Mouse (Mus musculus) CH12.LX (cell line): Measurements from ENCODE around the gene Mrtfb. TPM values are rescaled to one million over a fixed set of nuclear protein-coding genes. Genes with fewer than 3 reads are reported as not detected.

Source experiments
- DNase-seq: peaks from one replicate; pipeline ENCODE4 v3.0.0-alpha.2; 2013; ENCODE audit errors: extremely low read depth
- H3K27ac ChIP-seq: 2 replicates; pipeline ENCODE4 v1.5.1; 2012; ENCODE audit warnings: low read depth, mild to moderate bottlenecking, control low read depth, moderate library complexity; ENCODE audit not compliant: insufficient read depth
- H3K27me3 ChIP-seq: replicated peaks from 2 replicates; pipeline ENCODE3; 2012; ENCODE audit warnings: inconsistent platforms
- H3K36me3 ChIP-seq, 2 experiments: replicated peaks in 1 of 2; 2 replicates each; pipeline versions ENCODE3 to v1.6.1; 2012; ENCODE audit warnings: inconsistent platforms in 1 of 2, low read length in 1 of 2, mild to moderate bottlenecking in 1 of 2, mixed read lengths in 1 of 2, moderate library complexity in 1 of 2; ENCODE audit not compliant: control insufficient read depth in 1 of 2, insufficient read depth in 1 of 2
- H3K4me1 ChIP-seq, 2 experiments: 2 replicates each; pipeline ENCODE4 v1.6.1; 2012; ENCODE audit warnings: inconsistent platforms in 1 of 2, moderate library complexity in 1 of 2; ENCODE audit not compliant: insufficient read depth in 2 of 2, control insufficient read depth in 1 of 2
- H3K4me2 ChIP-seq: 2 replicates; pipeline ENCODE4 v1.6.1; 2012; ENCODE audit warnings: low read depth, mild to moderate bottlenecking, control low read depth; ENCODE audit not compliant: poor library complexity, insufficient read depth, severe bottlenecking
- H3K4me3 ChIP-seq, 3 experiments: fragments of 150-350 bp in 1 of 3; sonication (generic) in 1 of 3; replicated peaks in 1 of 3; 2 replicates each; pipeline versions ENCODE3 to v1.5.1; 2011 to 2012; ENCODE audit warnings: low read depth in 2 of 3, low read length in 2 of 3, mild to moderate bottlenecking in 2 of 3, moderate library complexity in 2 of 3, control low read depth in 1 of 3, improper control_type of control experiment in 1 of 3, inconsistent platforms in 1 of 3, mixed read lengths in 1 of 3; ENCODE audit not compliant: poor library complexity in 1 of 3
- H3K79me2 ChIP-seq: replicated peaks from 2 replicates; pipeline ENCODE4 v1.6.1; 2012; ENCODE audit warnings: mild to moderate bottlenecking, moderate library complexity; ENCODE audit not compliant: control insufficient read depth, poor library complexity, insufficient read depth, severe bottlenecking; ENCODE audit errors: extremely low read depth
- H3K9ac ChIP-seq: 2 replicates; pipeline ENCODE4 v1.6.1; 2012; ENCODE audit warnings: low read depth, mild to moderate bottlenecking, control low read depth, moderate library complexity; ENCODE audit not compliant: insufficient read depth
- H3K9me3 ChIP-seq: replicated peaks from 2 replicates; pipeline ENCODE3; 2012; ENCODE audit warnings: low read length, inconsistent platforms, mixed read lengths
- CHD2 ChIP-seq: IDR thresholded peaks from 2 replicates; pipeline ENCODE4 v1.6.1; 2011; ENCODE audit warnings: low read length, improper control_type of control experiment
- CTCF ChIP-seq, 2 experiments: IDR thresholded peaks in 1 of 2; conservative IDR thresholded peaks in 1 of 2; 2 replicates each; pipeline ENCODE4 v1.5.1; 2011 to 2012; ENCODE audit warnings: low read depth in 2 of 2, low read length in 2 of 2, improper control_type of control experiment in 1 of 2, inconsistent platforms in 1 of 2, mild to moderate bottlenecking in 1 of 2, moderate library complexity in 1 of 2
- EP300 ChIP-seq: IDR thresholded peaks from 2 replicates; pipeline ENCODE4 v1.6.1; 2011; ENCODE audit warnings: low read length, improper control_type of control experiment
- ETS1 ChIP-seq: conservative IDR thresholded peaks from 2 replicates; pipeline ENCODE4 v1.6.1; 2012; ENCODE audit warnings: low read depth, mild to moderate bottlenecking, inconsistent platforms, low read length, improper control_type of control experiment, moderate library complexity
- JUND ChIP-seq: conservative IDR thresholded peaks from 2 replicates; pipeline ENCODE4 v1.6.1; 2011; ENCODE audit warnings: low read depth, low read length, improper control_type of control experiment
- KAT2A ChIP-seq: IDR thresholded peaks from 2 replicates; pipeline ENCODE4 v1.6.1; 2012; ENCODE audit warnings: low read length, improper control_type of control experiment, inconsistent platforms; ENCODE audit not compliant: insufficient replicate concordance
- MAFK ChIP-seq: IDR thresholded peaks from 2 replicates; pipeline ENCODE4 v1.6.1; 2011; ENCODE audit warnings: low read length, improper control_type of control experiment; ENCODE audit not compliant: insufficient replicate concordance
- NELFE ChIP-seq: IDR thresholded peaks from 2 replicates; pipeline ENCODE4 v1.6.1; 2011; ENCODE audit warnings: low read depth, low read length, improper control_type of control experiment
- POLR2A ChIP-seq: IDR thresholded peaks from 2 replicates; pipeline ENCODE4 v1.6.1; 2011; ENCODE audit warnings: low read depth, mild to moderate bottlenecking, improper control_type of control experiment, low read length
- RAD21 ChIP-seq: IDR thresholded peaks from 2 replicates; pipeline ENCODE4 v1.6.1; 2011; ENCODE audit warnings: low read depth, mild to moderate bottlenecking, low read length, improper control_type of control experiment, moderate library complexity
- SMC3 ChIP-seq: IDR thresholded peaks from 2 replicates; pipeline ENCODE4 v1.6.1; 2011; ENCODE audit warnings: low read depth, low read length, improper control_type of control experiment
- USF2 ChIP-seq: conservative IDR thresholded peaks from 2 replicates; pipeline ENCODE4 v1.6.1; 2011; ENCODE audit warnings: low read depth, low read length, improper control_type of control experiment
- dilution Hi-C: fragments of 300-500 bp; cut with MboI; formaldehyde crosslinking; loops from 2 replicates; pipeline ENCODE4 v1.14.3; 2020; ENCODE audit warnings: low sequenced_read_pairs; ENCODE audit not compliant: extremely low pct_unique_long_range_greater_than_20kb, extremely low pct_ligation_motif_present
- in situ Hi-C: fragments of 300-500 bp; cut with MboI; formaldehyde crosslinking; loops from 3 replicates; pipeline ENCODE4 v1.14.3; 2019; ENCODE audit warnings: low sequenced_read_pairs, low pct_ligation_motif_present, low pct_unique_long_range_greater_than_20kb, mixed read lengths
- polyA plus RNA-seq: library from polyadenylated mRNA; unstranded; fragments of >175 nt; gene quantifications from 2 replicates; pipeline ENCODE4 v1.2.1, GENCODE M21; 2012; ENCODE audit warnings: low read depth; ENCODE audit not compliant: insufficient read length
- total RNA-seq, 2 experiments: library from RNA; depleted of rRNA; stranded (reverse); fragments of 300-350 nt in 1 of 2; fragments of >200 nt in 1 of 2; gene quantifications; 2 replicates each; pipeline ENCODE4 v1.2.3; 2012 to 2014

The Mrtfb gene
- total and polyA plus RNA-seq, 3 experiments, result 3.2 to 9.4 (median 4.4) TPM

DNA sequence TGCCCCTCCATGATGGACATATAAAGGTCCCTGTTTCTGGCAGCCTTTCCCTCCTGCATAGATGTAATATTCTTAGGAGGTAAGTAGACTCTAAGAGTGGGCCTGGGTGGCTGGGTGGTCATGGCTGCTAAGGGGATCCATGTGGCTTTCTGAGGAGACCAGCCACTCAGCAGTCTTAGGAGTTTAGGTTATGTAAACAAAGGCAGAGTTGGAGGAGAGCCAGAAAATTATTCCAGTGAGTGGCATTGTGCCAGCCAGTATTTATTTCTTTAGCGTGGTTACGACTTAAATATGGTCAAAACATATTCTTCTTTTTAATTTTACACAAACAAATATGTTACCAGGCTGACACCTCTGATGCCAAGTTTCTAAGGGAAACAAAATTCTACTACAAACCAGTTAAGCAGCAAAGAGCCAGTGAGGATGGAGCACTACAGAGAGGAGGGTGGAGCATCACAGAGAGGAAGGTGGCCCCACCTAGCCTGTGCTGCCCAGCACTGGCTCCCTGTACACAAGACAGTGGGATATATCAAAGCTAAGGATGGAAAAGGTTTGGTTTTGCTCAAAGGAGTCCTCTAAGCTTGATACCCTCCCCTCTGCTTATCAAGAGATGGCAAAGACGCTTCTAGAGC lies 204.6 kb downstream of the Mrtfb start:
- no peak overlapping the region for H3K9ac ChIP-seq
- no peaks in the 10 kb centered on the region for H3K36me3 ChIP-seq
- H3K9me3 ChIP-seq, result no peaks in the 10 kb centered on the region
- H3K4me1 ChIP-seq, result no peaks in the 10 kb centered on the region; a peak in 1 of 4 replicates
- no peak overlapping the region for H3K4me2 ChIP-seq
- H3K4me3 ChIP-seq, result no peak overlapping the region
- dilution Hi-C loops, result no loop called here
- no peaks in the 10 kb centered on the region for H3K79me2 ChIP-seq
- no peak overlapping the region for H3K27ac ChIP-seq
- TF ChIP-seq ETS1, result no peak
- no peak for TF ChIP-seq KAT2A
- TF ChIP-seq POLR2A, result no peak
- TF ChIP-seq MAFK, result no peak
- no peak for TF ChIP-seq CHD2
- no peak for TF ChIP-seq JUND
- no peak for DNase-seq
- peaks cover 4% of the 10 kb centered on the region for H3K27me3 ChIP-seq
- in situ Hi-C loops, result no loop called here

DNA sequence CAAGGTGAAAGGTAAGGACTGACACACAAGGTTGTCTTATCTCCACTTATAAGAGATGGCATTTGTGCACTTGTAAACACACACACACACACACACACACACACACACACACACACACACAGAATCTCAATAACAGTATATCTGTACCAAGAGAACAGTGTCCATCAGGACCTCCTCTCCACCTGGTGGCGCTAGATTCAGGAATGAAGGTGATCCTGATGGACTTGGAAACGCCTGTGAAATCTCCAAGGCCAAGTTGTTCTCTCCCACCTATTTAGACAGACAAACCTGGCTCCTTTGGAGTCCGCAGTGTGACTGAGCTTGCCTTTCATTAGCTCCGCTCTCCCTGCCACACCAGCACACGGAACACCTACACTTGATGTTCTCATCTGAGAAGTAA lies 208.4 kb downstream of the Mrtfb start:
- no peak overlapping the region for H3K27ac ChIP-seq
- TF ChIP-seq SMC3 (peak; percentile 45), RAD21 (peak; percentile 18), USF2 (no peak), NELFE (no peak), EP300 (no peak), CTCF (conservative IDR thresholded peaks at IDR 0.05 in 1 of 2, IDR thresholded peaks at IDR 0.05 in 1 of 2; ENCODE audit: low read depth in 2 of 2, low read length in 2 of 2) (peak in 1 of 2 experiments; percentile 55; a peak in 2 of 4 replicates)
- no peaks in the 10 kb centered on the region for H3K79me2 ChIP-seq
- in situ Hi-C loops, result no loop called here
- dilution Hi-C loops, result no loop called here
- no peaks in the 10 kb centered on the region; a peak in 1 of 4 replicates for H3K4me1 ChIP-seq
- H3K27me3 ChIP-seq, result no peaks in the 10 kb centered on the region
- peak; percentile 12 for DNase-seq
- H3K9me3 ChIP-seq, result no peaks in the 10 kb centered on the region
- H3K9ac ChIP-seq, result no peak overlapping the region
- no peaks in the 10 kb centered on the region for H3K36me3 ChIP-seq
- no peak overlapping the region for H3K4me3 ChIP-seq
- no peak overlapping the region for H3K4me2 ChIP-seq

Other genes starting within 250 kb of the Mrtfb start
- 16.6 and 18.3 TPM in 2 replicates for gene Ercc4, start 146.8 kb upstream of the Mrtfb start, total RNA-seq (2012; rRNA removed)
- 9.6 and 10.1 TPM in 2 replicates for gene Ercc4, start 146.8 kb upstream of the Mrtfb start, total RNA-seq (2014; rRNA removed)
- 23.0 and 23.3 TPM in 2 replicates for gene Ercc4, start 146.8 kb upstream of the Mrtfb start, polyA plus RNA-seq